Mouse (Mus musculus): Measurements from ENCODE around the gene Mon1b.

The Mon1b gene

GRCm38 (mm10) chr8:113634670-113635591 is at the start of gene Mon1b:
Gene Mon1b, plus strand, starts transcription at chr8:113635587.
- in situ Hi-C loops (cut with MboI; ENCODE audit: low pct_unique_long_range_greater_than_20kb in 1 of 2, low sequenced_read_pairs in 2 of 2, unreplicated experiment in 1 of 2), result no loop called here

- in situ Hi-C loops (cut with MboI; ENCODE audit: low pct_unique_long_range_greater_than_20kb in 1 of 2, low sequenced_read_pairs in 2 of 2, unreplicated experiment in 1 of 2), result loop anchor here in 1 of 2 experiments (25.0 kb wide), 1 partner anchor 486 kb away; no protein-coding TSS in a partner anchor
Observed at GRCm38 (mm10) chr8:113598401-113598800, 37.0 kb upstream of the Mon1b start.

DNA sequence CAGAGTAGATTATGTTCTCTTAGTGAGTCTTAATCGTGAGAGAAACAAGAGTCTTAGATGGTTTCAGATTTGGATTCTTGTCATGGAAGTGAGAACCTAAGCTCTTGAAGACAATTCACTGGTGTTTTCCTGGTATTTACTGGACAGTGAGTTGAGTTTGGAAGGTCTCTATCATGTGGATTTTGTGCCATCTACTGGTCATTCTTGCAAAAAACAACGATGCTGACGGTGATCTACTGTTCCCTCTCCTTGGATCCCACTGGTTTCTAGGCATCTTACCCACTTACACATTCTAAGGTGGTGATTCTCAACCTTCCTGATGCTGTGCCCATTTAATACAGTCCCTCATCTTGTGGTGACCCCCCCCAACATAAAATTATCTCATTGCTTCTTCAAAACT is 2.8 kb upstream of the Mon1b start:
- in situ Hi-C loops (cut with MboI; ENCODE audit: low pct_unique_long_range_greater_than_20kb in 1 of 2, low sequenced_read_pairs in 2 of 2, unreplicated experiment in 1 of 2), result no loop called here

DNA sequence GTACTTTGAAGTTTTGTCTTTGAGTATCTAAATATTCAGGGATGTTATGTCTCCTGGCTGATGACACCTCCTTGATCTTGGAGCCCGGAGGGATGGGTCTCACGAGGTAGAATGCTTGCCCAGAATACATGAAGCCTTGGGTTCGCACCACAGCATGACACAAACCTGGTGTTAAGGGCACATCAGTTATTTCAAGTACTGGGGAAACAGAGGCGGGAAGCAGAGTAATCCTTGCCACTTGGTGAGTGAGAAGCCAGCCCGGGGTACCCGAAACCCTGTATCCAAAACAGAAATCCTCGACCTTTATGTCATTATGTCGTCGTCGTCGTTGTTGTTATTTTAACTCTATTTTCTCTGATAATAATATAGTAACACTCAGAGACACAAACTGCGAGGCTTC is 1.2 kb upstream of the Mon1b start:
- in situ Hi-C loops (cut with MboI; ENCODE audit: low pct_unique_long_range_greater_than_20kb in 1 of 2, low sequenced_read_pairs in 2 of 2, unreplicated experiment in 1 of 2), result no loop called here

DNA sequence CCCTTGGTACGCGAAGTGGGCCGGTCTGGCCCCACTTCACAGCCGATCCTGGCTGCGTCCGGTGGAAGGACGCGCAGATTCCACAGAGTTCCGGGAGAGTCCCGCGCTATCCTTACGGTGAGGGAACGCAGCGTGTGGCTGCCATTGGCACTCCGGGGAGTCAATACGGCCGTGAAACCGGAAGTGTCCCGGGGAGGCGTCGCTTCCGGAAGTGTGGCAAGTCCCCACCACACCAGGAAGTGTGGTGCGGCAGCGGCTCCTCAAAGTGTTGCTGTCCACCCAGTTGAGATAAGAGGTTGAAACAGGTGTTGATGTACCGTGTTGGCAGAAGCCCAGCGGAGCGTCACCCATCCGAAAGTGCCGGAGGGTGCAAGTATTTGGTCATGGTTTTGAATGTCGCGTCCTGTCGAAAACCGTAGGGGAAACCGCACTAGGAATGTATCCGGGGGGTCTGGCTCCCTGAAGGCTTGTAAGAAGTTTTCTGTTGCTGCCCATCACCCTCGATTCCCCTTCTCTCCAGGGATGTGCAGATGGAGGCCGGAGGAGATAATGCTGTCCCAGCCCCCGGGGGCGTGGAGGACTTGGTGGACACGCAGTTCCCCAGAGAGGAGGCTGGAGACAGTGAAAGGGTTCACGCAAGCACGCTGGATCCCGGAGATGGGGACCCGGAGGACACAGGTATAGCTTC is 349 bp downstream of the Mon1b start:
- in situ Hi-C loops (cut with MboI; ENCODE audit: low pct_unique_long_range_greater_than_20kb in 1 of 2, low sequenced_read_pairs in 2 of 2, unreplicated experiment in 1 of 2), result no loop called here

- in situ Hi-C loops (cut with MboI; ENCODE audit: low pct_unique_long_range_greater_than_20kb in 1 of 2, low sequenced_read_pairs in 2 of 2, unreplicated experiment in 1 of 2), result no loop called here
Observed at GRCm38 (mm10) chr8:113636280-113636628, 867 bp downstream of the Mon1b start.

- in situ Hi-C loops (cut with MboI; ENCODE audit: low pct_unique_long_range_greater_than_20kb in 1 of 2, low sequenced_read_pairs in 2 of 2, unreplicated experiment in 1 of 2), result no loop called here
Observed at GRCm38 (mm10) chr8:113640357-113640756, 5.0 kb downstream of the Mon1b start.

DNA sequence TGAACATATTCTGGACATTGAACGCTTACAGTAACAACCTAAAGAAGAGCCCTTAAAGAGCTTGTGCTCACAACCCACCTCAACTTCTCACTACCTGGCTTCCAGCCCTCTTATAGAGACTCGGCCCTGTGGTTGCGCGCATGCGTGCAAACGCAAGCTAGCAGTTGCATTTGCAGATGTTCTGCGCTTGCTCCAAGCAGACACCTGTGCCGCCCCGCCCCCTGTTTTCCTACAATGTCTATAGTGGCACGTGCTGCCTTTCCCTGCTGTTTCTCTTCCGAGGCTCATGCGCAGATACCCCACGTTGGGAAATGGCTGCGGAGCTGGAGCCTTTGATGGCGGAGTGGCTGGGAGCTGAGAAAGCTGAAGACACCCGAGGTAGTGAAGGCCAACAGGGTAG is 7.5 kb downstream of the Mon1b start, which contains the start of gene Syce1l:
TSS of gene Syce1l (plus strand) at position 288 of the 400 bp plus-strand sequence.
- in situ Hi-C loops (cut with MboI; ENCODE audit: low pct_unique_long_range_greater_than_20kb in 1 of 2, low sequenced_read_pairs in 2 of 2, unreplicated experiment in 1 of 2), result no loop called here

DNA sequence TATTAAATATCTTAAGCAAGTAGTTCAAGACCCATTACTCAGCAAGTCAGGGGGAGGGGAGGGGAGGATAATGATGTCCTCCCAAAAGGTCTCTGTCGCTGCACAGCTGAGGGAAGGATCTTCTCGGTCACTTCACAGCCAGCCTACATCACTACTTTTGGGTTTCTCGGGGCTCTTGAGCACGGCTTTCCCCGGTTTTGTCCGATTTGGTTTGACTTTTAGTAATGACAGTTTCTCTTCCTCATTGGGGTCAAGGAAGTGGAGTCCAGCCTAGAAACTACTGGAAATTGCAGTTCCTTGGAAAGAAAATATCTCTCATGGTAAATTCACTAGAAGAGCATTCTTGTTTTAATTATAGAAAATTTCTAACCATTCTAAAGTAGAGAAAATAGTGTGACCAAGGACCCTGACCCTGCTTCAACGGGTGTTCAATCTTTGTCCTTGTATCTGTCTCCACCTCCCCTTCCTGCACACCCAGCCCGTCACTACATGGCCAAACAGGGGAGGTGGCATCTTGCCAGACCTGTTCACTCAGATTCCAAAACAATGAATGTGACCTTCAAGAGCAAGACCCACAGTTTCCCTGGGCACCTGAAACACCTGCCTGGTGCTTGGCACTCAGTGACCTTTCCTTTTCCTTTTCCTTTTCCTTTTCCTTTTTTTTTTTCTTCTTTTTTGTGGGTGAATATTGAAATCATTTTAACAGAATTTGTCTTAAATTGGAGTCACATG is 8.3 kb downstream of the Mon1b start:
- in situ Hi-C loops (cut with MboI; ENCODE audit: low pct_unique_long_range_greater_than_20kb in 1 of 2, low sequenced_read_pairs in 2 of 2, unreplicated experiment in 1 of 2), result no loop called here

GRCm38 (mm10) chr8:113645220-113645619 is 9.8 kb downstream of the Mon1b start:
- in situ Hi-C loops (cut with MboI; ENCODE audit: low pct_unique_long_range_greater_than_20kb in 1 of 2, low sequenced_read_pairs in 2 of 2, unreplicated experiment in 1 of 2), result no loop called here

DNA sequence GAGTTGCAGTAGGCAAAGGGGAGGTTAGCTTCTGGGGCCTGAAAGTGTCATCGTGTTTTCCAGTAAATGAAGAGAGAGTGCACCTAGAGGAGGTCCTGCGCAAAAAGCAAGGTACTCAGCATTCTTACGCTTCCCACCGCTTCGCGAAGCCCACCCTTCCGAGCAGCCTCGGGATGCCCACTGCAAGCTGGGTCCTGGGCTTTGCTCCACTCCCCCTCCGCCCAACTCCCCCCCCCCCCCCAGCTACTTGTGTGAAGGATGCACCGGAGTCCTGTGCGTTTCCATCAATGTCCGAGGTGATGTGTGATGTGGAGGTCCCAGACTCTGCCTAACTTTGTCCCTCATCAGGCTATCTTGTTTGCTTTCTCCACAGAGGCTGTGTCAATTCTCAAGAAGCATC is 17.1 kb downstream of the Mon1b start:
- in situ Hi-C loops (cut with MboI; ENCODE audit: low pct_unique_long_range_greater_than_20kb in 1 of 2, low sequenced_read_pairs in 2 of 2, unreplicated experiment in 1 of 2), result loop anchor here (25.0 kb wide), 2 partner anchors 335 to 760 kb away; partner anchors contain the start of gene Clec3a (in 1 of the 2)

DNA sequence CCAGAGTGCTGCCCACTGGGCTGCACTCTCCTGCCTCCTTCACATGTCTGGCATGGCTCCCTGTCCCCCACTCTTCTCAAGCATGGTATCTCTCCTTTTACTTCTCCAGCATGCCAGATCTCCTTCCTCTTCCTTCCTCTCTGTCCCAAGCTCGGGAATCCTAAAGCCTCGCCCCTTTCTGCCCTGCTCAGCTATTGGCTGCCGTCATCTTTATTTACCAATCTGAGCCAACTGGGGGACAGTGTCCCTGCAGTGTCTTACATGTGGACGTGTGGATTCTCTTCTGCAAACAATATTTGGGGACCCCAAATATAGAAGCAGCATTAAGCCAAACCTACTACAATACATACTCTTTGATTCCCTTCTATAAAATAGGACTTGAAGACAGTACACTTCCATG is 17.8 kb downstream of the Mon1b start:
- in situ Hi-C loops (cut with MboI; ENCODE audit: low pct_unique_long_range_greater_than_20kb in 1 of 2, low sequenced_read_pairs in 2 of 2, unreplicated experiment in 1 of 2), result loop anchor here (25.0 kb wide), 2 partner anchors 334 to 759 kb away; partner anchors contain the start of gene Clec3a (in 1 of the 2)

DNA sequence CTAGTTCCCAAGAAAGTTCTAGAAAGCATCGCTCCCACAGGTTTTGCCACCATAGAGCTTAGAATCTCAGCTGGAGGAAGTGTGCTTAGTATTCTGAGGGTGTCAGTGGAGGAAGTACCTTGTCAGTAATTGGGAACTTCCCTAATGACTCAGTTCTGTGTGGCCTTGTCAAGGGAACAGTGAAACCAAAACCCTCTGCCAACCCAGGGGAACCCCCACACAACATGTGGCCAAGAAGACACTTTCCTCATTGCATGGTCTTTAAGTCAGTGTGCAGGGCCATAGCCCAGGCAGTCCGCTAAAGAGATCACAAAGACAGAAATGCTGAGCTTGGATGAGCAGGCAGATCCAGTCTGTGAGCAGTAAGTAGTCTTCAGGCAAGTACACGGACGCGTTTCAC is 20.8 kb downstream of the Mon1b start:
- in situ Hi-C loops (cut with MboI; ENCODE audit: low pct_unique_long_range_greater_than_20kb in 1 of 2, low sequenced_read_pairs in 2 of 2, unreplicated experiment in 1 of 2), result loop anchor here (25.0 kb wide), 2 partner anchors 331 to 756 kb away; partner anchors contain the start of gene Clec3a (in 1 of the 2)

- in situ Hi-C loops (cut with MboI; ENCODE audit: low pct_unique_long_range_greater_than_20kb in 1 of 2, low sequenced_read_pairs in 2 of 2, unreplicated experiment in 1 of 2), result loop anchor here (25.0 kb wide), 2 partner anchors 331 to 756 kb away; partner anchors contain the start of gene Clec3a (in 1 of the 2)
Observed at GRCm38 (mm10) chr8:113656681-113657298, 21.4 kb downstream of the Mon1b start.

GRCm38 (mm10) chr8:113660128-113660527 is 24.7 kb downstream of the Mon1b start:
- in situ Hi-C loops (cut with MboI; ENCODE audit: low pct_unique_long_range_greater_than_20kb in 1 of 2, low sequenced_read_pairs in 2 of 2, unreplicated experiment in 1 of 2), result loop anchor here (25.0 kb wide), 2 partner anchors 327 to 752 kb away; partner anchors contain the start of gene Clec3a (in 1 of the 2)

DNA sequence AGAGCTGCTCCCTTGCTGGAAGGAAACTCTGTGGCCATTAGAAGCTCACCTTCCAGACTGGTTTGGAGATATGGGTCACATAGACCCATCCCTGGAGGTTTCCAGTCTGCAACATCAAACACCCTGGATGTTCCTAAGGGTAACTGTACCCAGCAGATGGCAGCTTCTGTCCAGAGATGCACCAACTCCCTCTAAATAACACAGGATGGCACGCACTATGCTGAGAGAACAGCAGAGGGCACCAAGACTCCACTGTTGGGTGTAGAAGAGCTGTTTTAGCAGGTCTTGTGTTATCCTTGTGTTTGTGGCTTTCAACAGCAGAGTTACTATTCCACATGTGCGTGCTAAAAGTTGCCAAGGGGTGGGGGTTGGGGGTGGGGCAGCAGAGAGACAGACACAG is 29.2 kb downstream of the Mon1b start:
- in situ Hi-C loops (cut with MboI; ENCODE audit: low pct_unique_long_range_greater_than_20kb in 1 of 2, low sequenced_read_pairs in 2 of 2, unreplicated experiment in 1 of 2), result loop anchor here (25.0 kb wide), 2 partner anchors 323 to 748 kb away; partner anchors contain the start of gene Clec3a (in 1 of the 2)

- in situ Hi-C loops (cut with MboI; ENCODE audit: low pct_unique_long_range_greater_than_20kb in 1 of 2, low sequenced_read_pairs in 2 of 2, unreplicated experiment in 1 of 2), result loop anchor here (25.0 kb wide), 2 partner anchors 322 to 747 kb away; partner anchors contain the start of gene Clec3a (in 1 of the 2)
Observed at GRCm38 (mm10) chr8:113665036-113665435, 29.6 kb downstream of the Mon1b start.

DNA sequence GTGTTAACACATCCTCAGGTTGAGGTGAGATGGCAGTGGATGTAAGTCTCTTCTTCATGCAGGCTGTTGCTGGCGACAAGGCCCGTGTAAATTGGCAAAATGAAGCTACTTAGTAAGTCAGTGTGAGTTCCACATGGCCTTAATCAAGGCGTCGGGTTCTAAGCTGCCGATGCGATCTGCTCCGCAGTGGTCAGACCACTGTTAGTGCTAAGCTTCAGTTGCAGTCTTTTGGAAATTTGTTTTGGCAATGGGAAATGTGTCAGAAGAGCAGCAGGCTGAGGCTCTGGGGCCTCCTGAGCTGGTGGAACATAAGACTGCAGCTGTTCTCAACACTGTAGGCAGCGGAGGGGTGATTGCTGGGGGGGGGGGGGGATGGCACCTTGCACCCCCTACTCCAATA is 30.6 kb downstream of the Mon1b start:
- in situ Hi-C loops (cut with MboI; ENCODE audit: low pct_unique_long_range_greater_than_20kb in 1 of 2, low sequenced_read_pairs in 2 of 2, unreplicated experiment in 1 of 2), result loop anchor here (25.0 kb wide), 2 partner anchors 321 to 746 kb away; partner anchors contain the start of gene Clec3a (in 1 of the 2)

All from mouse embryonic stem cell (cell line).